Mouse (Mus musculus) neural tube, embryonic 14.5 days (tissue): Measurements from ENCODE around the gene Rprd1b. TPM values are rescaled to one million over a fixed set of nuclear protein-coding genes. Genes with fewer than 3 reads are reported as not detected.

Experiments used
- ATAC-seq: fragments of 200-750 bp; cut with Nextera tagmentation; 2 replicates; pipeline ENCODE4 v1.8.0; 2017; ENCODE audit warnings: low read depth, mild to moderate bottlenecking, moderate TSS enrichment, moderate library complexity
- H3K27ac ChIP-seq: fragments of 300-500 bp; sonication (generic); 2 replicates; pipeline ENCODE4 v1.5.1; 2014; ENCODE audit warnings: low read depth, mild to moderate bottlenecking, control low read depth, low read length, moderate library complexity, mixed read lengths
- H3K27me3 ChIP-seq: fragments of 300-500 bp; sonication (generic); 2 replicates; pipeline ENCODE4 v1.6.1; 2014; ENCODE audit warnings: low read length; ENCODE audit not compliant: control insufficient read depth, insufficient read depth
- H3K36me3 ChIP-seq: fragments of 300-500 bp; sonication (generic); 2 replicates; pipeline ENCODE4 v1.6.1; 2014; ENCODE audit warnings: low read length, mixed read lengths; ENCODE audit not compliant: control insufficient read depth, insufficient read depth
- H3K4me1 ChIP-seq: fragments of 300-500 bp; sonication (generic); 2 replicates; pipeline ENCODE4 v1.6.1; 2014; ENCODE audit warnings: low read length; ENCODE audit not compliant: control insufficient read depth, insufficient read depth
- H3K4me2 ChIP-seq: fragments of 300-500 bp; sonication (generic); 2 replicates; pipeline ENCODE4 v1.6.1; 2014; ENCODE audit warnings: mild to moderate bottlenecking, low read depth, low read length, control low read depth
- H3K4me3 ChIP-seq: fragments of 300-500 bp; sonication (generic); 2 replicates; pipeline ENCODE4 v1.5.1; 2014; ENCODE audit warnings: low read depth, low read length, control low read depth, mixed read lengths
- H3K9ac ChIP-seq: fragments of 300-500 bp; sonication (generic); replicated peaks from 2 replicates; pipeline ENCODE4 v1.6.1; 2014; ENCODE audit warnings: low read depth, mild to moderate bottlenecking, control low read depth, low read length, mixed read lengths
- H3K9me3 ChIP-seq: fragments of 300-500 bp; sonication (generic); 2 replicates; pipeline ENCODE4 v1.6.1; 2016; ENCODE audit warnings: low read length; ENCODE audit not compliant: control insufficient read depth
- WGBS: fragments of 180-500 bp; shearing (Covaris S2); extraction: QIAGEN DNeasy Blood & Tissue Kit; methylation state at CpG from one replicate; pipeline ENCODE4 v1.1.7; 2014; 5-methylcytosine and 5-hydroxymethylcytosine counted together
- polyA plus RNA-seq: library from polyadenylated mRNA; unstranded; fragments of >200 nt; fragmentation: Nextera tagmentation; extraction: Ambion mirVana; gene quantifications from 2 replicates; pipeline ENCODE4 v1.2.1, GENCODE M21; 2014

Gene Rprd1b
- polyA plus RNA-seq, 1 experiment from 2014 or later: 38.6 TPM

DNA sequence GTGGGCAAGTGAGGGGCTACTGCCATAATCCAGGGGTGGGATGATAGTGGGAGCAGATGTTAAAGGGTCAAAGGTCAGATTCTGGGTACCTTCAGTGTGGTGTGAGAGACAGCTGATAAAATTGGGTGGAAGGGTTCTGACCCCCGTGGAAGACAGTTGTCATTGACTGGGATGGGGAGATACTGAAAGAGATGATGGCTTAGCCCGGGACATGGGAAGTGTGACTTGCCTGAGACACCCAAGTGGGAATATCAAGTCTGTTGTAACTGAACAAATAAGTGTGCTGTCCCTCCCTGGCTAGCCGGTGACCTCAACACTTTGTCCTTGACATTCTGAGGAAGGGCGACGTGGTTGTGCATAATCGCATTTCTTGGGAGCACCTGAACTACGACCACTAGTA, 141.5 kb downstream of the Rprd1b start:
- H3K4me1 ChIP-seq: no peaks in the 10 kb centered on the region
- no peak overlapping the region for H3K4me2 ChIP-seq
- no peak for ATAC-seq
- 92% methylated on average over 7 of the region's 7 CpGs for WGBS
- H3K27me3 ChIP-seq: no peaks in the 10 kb centered on the region
- no peaks in the 10 kb centered on the region for H3K9me3 ChIP-seq
- H3K36me3 ChIP-seq: no peaks in the 10 kb centered on the region
- no peak overlapping the region for H3K4me3 ChIP-seq
- H3K27ac ChIP-seq: no peak overlapping the region
- no peak overlapping the region for H3K9ac ChIP-seq

DNA sequence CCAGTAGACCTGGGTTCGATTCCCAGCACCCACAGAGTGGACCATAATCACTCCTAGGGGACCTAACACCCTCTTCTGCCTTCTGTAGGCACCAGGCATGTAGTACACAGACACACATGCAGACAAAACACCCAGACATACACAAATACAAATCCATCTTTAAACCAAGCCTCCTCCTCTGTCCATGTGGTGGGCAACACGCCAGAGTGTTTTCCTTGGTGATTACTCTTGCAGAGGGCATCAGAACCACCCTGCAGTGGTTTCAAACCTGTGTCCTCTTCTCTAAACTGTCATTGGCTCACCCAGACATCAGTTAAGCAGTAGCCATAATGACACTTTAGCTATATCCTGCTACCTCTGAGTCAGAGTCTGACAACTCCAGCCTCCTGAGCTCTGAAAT, 142.1 kb downstream of the Rprd1b start:
- H3K9me3 ChIP-seq: no peaks in the 10 kb centered on the region
- 82% methylated on average over 2 of the region's 2 CpGs for WGBS
- H3K4me3 ChIP-seq: no peak overlapping the region
- no peaks in the 10 kb centered on the region for H3K27me3 ChIP-seq
- no peak overlapping the region for H3K4me2 ChIP-seq
- no peaks in the 10 kb centered on the region for H3K36me3 ChIP-seq
- ATAC-seq: no peak
- H3K4me1 ChIP-seq: no peaks in the 10 kb centered on the region
- no peak overlapping the region for H3K27ac ChIP-seq
- no peak overlapping the region for H3K9ac ChIP-seq

DNA sequence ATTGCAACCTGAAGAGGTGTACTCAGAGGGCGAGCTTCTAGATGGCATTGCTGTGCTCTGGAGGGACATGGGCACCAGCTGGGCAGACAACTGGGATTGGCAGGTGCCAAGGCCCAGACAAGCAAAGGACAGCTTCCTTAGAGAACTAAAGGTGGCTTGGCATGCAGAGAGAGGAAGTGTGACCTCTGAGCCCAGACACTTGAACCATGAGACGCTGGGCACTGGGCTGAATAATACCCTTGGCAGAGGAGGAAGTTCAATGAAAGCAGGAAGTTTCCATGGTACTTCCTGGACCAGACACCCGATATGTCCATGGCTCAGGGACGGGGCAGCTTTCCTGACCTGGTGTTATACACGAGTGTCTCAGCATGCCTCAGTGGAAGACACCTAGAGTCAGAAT, 146.1 kb downstream of the Rprd1b start:
- Histone ChIP-seq H3K4me2 (no peak overlapping the region), H3K9ac (no peak overlapping the region), H3K4me3 (no peak overlapping the region), H3K9me3 (no peaks in the 10 kb centered on the region), H3K27me3 (no peaks in the 10 kb centered on the region), H3K27ac (no peak overlapping the region), H3K36me3 (no peaks in the 10 kb centered on the region), H3K4me1 (peaks cover 12% of the 10 kb centered on the region; the same call in 1 of the 2 replicates)
- WGBS: 88% methylated on average over 5 of the region's 5 CpGs
- ATAC-seq: no peak

DNA sequence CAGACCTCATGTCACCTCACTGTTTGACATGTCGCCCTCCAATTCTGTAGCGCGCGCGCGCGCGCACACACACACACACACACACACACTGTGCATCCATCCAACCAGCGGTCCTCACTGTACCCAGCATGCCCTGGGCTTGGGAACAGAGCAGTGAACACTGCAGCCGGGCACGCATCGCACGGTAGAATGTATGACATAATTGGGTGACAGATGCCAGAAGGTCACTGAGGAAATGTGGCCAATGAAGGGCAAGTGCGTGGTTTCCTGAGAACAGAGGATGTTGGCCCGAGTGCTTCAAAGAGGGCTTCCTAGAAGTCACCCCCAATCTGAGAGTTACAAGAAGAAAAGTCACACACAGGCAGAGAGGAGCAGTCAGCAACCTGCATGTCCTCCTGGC, 146.7 kb downstream of the Rprd1b start:
- Histone ChIP-seq H3K4me3 (no peak overlapping the region), H3K27me3 (no peaks in the 10 kb centered on the region), H3K27ac (no peak overlapping the region), H3K36me3 (no peaks in the 10 kb centered on the region), H3K4me1 (peaks cover 17% of the 10 kb centered on the region), H3K9me3 (no peaks in the 10 kb centered on the region), H3K4me2 (no peak overlapping the region), H3K9ac (no peak overlapping the region)
- no peak for ATAC-seq
- WGBS: 88% methylated on average over 15 of the region's 15 CpGs

DNA sequence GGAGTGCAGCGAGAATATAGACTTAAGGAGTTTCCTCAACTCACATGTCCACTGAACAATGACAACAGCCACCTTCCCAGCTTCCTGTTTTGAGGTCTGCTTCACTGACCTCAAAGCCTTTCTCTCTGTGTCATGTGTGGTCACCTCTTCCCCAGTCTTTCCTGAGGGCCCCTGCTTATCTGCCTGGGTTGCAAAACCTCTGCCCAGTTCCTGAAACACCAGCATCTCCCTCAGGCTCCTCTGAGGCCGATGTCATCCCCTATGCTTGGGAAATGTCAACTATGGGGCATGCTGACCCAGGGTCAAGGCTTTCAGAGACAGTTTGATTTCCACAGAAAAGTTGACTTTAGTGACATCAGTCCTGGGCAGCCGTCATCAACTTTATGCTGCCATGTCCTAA, 147.1 kb downstream of the Rprd1b start:
- 84% methylated on average over 3 of the region's 3 CpGs for WGBS

DNA sequence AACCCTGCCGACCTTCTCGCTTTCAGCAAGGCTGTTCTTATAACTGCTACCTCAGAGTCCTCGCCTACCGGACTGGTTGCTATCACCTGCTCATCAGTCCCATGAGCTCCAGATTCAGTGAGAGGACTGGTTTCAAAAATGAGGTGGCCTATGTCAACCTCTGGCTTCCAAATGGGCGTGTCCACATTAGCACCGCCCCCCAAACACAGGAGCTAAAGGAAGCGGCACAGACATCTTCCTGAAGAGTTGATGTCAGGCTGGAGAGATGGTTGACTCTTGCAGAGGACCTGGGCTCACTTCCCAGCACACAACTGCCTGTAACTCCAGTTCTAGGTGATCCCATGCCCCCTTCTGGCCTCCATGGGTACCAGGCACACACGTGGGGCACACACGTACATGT, 148.5 kb downstream of the Rprd1b start:
- Histone ChIP-seq H3K36me3 (no peaks in the 10 kb centered on the region), H3K4me2 (no peak overlapping the region), H3K9ac (no peak overlapping the region), H3K4me1 (peaks cover 20% of the 10 kb centered on the region), H3K9me3 (no peaks in the 10 kb centered on the region), H3K4me3 (no peak overlapping the region), H3K27me3 (no peaks in the 10 kb centered on the region), H3K27ac (no peak overlapping the region)
- 93% methylated on average over 9 of the region's 9 CpGs for WGBS
- no peak for ATAC-seq

More for the DNA sequence above, 147.1 kb downstream of the Rprd1b start:
- Histone ChIP-seq H3K36me3 (no peaks in the 10 kb centered on the region), H3K9me3 (no peaks in the 10 kb centered on the region), H3K4me1 (peaks cover 17% of the 10 kb centered on the region), H3K4me2 (no peak overlapping the region), H3K4me3 (no peak overlapping the region), H3K27me3 (no peaks in the 10 kb centered on the region), H3K27ac (no peak overlapping the region), H3K9ac (no peak overlapping the region)
- no peak for ATAC-seq

DNA sequence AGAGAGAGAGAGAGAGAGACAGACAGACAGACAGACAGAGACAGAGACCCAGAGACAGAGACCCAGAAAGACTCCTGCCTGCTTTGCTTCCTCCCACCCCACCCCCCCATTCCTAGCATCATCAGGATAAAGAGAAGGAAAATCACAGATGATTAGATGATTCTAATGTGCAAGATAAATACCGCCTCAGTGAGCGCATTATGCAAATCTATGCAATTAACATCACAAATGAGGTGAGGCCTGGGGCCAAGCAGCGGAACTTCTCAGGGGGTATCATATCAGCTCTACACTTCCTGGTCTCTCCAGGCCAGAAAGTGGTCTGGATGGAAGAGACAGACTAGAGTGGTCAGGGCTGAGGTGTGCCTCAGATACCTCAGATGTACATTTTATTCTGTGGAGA, 149.3 kb downstream of the Rprd1b start:
- H3K36me3 ChIP-seq: no peaks in the 10 kb centered on the region
- peaks cover 20% of the 10 kb centered on the region for H3K4me1 ChIP-seq
- 28% methylated on average over 3 of the region's 3 CpGs for WGBS
- 0 out of 2 replicates have a peak, but pooled peaks have one; percentile 30 for ATAC-seq
- no peak overlapping the region for H3K4me3 ChIP-seq
- no peak overlapping the region for H3K4me2 ChIP-seq
- no peak overlapping the region; the same call in 1 of the 2 replicates for H3K27ac ChIP-seq
- H3K9me3 ChIP-seq: no peaks in the 10 kb centered on the region
- no peak overlapping the region for H3K9ac ChIP-seq
- H3K27me3 ChIP-seq: no peaks in the 10 kb centered on the region

DNA sequence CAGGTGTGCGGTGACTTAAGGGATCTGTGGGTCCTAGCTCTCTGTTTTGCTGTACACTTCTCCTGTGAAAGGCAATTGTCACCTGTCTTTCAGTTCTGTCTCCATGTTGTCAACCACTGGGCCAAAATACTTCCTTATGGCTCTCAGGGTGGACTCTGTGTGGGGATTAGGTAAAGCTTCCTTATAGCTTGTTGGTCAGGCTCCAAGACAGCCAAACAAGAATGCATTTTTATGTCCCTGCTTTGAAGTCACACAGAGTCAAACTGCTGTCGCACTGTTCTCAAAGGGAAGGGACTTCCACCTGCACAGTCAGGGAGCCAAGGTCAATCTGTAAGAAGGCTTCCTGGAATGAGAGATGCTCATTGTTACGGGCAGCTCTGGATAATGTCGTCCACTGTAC, 149.8 kb downstream of the Rprd1b start:
- no peak for ATAC-seq
- Histone ChIP-seq H3K9ac (no peak overlapping the region), H3K4me2 (no peak overlapping the region), H3K27me3 (no peaks in the 10 kb centered on the region), H3K36me3 (no peaks in the 10 kb centered on the region), H3K4me1 (peaks cover 20% of the 10 kb centered on the region), H3K27ac (peak overlapping the region; percentile 44; the same call in 1 of the 2 replicates), H3K4me3 (no peak overlapping the region), H3K9me3 (no peaks in the 10 kb centered on the region)
- WGBS: 72% methylated on average over 4 of the region's 4 CpGs

DNA sequence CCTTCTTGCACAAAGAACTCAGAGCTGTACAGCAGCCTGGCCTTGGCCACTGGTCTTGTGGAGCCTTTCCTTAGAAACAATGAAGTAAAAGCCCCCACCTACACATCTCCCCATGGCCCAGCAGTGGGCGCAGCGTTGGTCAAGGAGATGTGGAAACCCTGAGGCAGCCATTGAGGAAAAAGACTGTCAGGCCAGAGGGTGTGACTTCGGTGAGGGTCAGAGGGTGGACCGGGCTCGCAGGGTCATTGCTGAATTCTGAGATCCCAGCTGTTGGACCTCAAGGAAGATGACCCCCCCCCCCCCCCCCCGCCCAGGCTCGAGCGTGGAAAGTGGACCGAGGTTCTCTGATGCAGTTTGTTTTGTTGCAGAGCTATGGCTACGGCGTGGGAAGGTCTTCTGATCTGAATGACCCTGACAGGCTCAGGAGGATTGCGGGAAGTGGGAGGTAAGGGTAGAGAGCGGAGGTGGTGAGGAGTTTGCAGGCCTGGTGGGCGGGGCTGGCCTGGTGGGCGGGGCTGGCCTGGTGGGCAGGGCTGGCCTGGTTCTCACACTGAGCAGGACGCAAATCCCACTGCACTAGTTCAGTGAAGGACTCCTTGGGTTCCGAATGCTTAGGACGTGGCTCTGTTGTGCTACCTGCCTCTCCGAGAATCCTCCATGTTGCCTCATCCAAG, 150.5 kb downstream of the Rprd1b start:
- Histone ChIP-seq H3K36me3 (no peaks in the 10 kb centered on the region), H3K4me1 (peaks cover 20% of the 10 kb centered on the region), H3K9me3 (no peaks in the 10 kb centered on the region), H3K9ac (no peak overlapping the region), H3K27me3 (no peaks in the 10 kb centered on the region), H3K27ac (no peak overlapping the region), H3K4me3 (no peak overlapping the region), H3K4me2 (peak overlapping the region; percentile 12)
- peak; percentile 39; the same call in 1 of the 2 replicates for ATAC-seq
- 10% methylated on average over 17 of the region's 19 CpGs for WGBS
